Mouse (Mus musculus): ENCODE data around the gene Gm10644. TPM values are rescaled to one million over a fixed set of nuclear protein-coding genes. Genes with fewer than 3 reads are reported as not detected.

Gene Gm10644
- total RNA-seq, 4 experiments from 2014 or later = 0.22 to 1.1 (median 0.66) TPM

GRCm38 (mm10) chr8:83980845-83981244, 25.8 kb upstream of the Gm10644 start:
- DNase-seq (ENCODE audit: low spot score in 2 of 2) = no peak

DNA sequence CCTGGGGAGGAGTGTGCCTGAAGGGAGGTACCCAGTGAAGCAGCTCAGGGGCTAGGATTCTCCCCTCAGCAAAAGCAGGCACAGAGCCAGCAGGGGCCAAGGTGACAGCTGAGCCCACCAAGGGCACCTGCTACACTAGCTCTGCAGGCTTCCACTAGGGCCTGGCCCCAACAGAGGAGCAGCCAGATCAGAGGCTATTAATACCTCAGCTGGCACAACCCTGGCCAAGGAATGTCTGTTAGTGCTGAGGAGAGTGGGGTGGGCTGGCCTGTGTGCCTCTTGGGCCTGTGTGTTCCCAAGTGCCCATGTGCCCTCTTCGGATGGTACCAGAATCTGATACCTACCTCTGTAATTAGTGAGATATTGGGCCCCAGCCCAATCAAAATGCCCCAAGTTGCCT, 25.2 kb upstream of the Gm10644 start:
- no peak for DNase-seq (ENCODE audit: low spot score in 2 of 2)

- DNase-seq (ENCODE audit: low spot score in 2 of 2) = no peak
These were observed 23.2 kb upstream of the Gm10644 start for GRCm38 (mm10) chr8:83978200-83978599.

DNA sequence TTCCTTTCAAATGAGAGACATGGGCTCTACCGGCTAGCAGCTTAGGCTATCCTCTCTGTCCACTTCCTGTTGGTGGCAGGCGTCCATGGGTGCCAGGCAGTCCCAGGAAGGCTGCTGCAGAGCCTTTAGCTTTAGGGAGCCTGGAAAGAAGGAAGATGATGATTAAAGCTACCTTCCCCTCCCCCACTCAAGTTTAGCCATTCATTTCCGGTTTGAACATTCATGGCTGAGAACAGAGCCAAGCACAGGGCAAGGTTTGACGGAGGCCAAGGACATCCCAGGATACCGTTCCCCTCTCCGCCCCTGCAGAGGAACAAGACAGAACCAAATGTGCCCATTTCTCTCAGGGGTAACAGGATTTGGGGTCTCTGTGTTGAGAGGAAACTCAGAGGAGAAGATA, 22.6 kb upstream of the Gm10644 start:
- no peak for DNase-seq (ENCODE audit: low spot score in 2 of 2)

- DNase-seq (ENCODE audit: low spot score in 2 of 2) = no peak
These were observed 21.9 kb upstream of the Gm10644 start for GRCm38 (mm10) chr8:83976779-83977350.

- DNase-seq (ENCODE audit: low spot score in 2 of 2) = no peak
These were observed 21.2 kb upstream of the Gm10644 start for GRCm38 (mm10) chr8:83976101-83976630.

DNA sequence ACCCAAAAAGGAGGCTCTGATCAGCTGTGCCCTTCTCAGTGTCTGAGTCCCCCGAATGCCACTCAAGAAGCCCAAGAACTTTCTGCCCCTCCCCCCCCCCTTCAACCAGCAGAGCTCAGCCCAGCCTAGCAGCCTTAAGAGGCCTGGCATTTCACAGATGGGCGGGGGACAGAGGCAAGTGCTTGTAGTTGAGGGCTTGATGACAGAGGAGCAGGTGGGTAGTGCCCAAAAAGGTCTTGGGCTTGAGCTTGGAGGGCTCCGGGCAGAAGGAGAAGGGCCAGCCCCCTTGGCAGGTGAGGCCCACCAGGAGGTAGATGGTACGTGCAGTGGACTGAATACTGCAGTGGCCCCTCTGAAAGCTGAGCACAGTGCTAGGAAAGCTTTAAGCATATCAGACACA, 19.5 kb upstream of the Gm10644 start:
- DNase-seq (ENCODE audit: low spot score in 2 of 2) = no peak

DNA sequence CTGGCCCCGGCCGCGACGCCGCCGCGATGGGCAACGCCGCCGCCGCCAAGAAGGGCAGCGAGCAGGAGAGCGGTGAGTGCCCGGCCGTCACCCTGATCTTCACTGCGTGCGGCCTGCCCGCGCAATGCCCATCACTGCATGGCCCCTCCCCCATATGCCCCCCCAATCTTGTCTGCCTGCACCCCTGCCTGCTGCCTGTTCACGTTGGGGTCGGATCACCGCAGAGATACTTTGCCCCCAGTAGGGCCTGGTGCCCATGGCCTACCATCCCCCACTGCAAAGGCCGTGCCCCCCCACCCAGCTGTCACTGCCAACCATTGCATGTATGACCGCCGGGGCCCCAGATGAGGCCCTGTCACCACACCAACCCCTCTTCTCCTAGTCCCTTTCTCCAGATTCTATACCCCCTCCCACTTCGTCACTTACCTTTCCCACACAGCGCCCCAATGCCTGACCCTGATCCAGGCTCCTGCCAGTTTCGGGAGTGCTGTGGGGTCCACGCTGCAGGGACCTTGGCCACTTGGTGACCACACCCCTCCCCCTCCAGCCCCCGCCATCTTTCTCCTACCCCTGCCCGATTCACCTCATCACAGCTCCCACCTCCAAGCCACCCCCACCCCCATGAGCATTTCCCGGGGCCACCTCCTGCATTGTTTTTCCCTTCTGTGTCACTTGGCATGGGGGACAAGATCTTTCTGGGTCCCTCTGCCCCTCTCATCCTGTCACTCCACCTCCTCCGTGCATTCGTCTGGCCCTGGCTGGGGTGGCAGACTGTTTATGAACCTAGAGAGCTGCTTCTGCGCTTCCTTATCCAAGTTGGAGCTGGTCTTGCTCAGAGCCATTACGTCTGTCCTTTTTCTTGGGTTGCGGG, 18.4 kb upstream of the Gm10644 start:
- DNase-seq (ENCODE audit: low spot score in 2 of 2) = no peak

- peak; percentile 99 for DNase-seq (ENCODE audit: low spot score in 2 of 2)
These were observed 17.4 kb upstream of the Gm10644 start, which contains the start of gene Prkaca for GRCm38 (mm10) chr8:83972150-83973120. Gene Prkaca, plus strand, starts transcription at chr8:83972993.

DNA sequence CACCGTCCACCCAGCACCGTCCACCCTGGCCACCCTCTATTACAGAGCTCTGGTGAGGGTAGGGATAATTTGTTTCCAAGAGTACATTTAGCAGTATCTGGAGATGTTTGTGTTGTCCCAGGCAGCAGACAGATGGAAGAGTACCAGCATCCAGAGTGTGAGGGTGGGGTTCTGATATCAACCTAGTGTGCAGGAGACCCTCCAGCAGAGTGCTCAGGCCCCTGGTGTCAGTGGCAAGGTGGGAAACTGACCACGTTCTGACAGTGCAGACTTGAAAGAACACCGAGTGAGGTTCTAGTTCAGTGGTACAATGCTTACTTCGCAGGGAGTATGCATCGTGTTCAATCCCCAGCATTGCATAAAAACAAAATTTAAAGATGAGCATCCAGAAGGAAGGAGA, 16.7 kb upstream of the Gm10644 start:
- no peak for DNase-seq (ENCODE audit: low spot score in 2 of 2)

GRCm38 (mm10) chr8:83971121-83971520, 16.1 kb upstream of the Gm10644 start:
- no peak for DNase-seq (ENCODE audit: low spot score in 2 of 2)

DNA sequence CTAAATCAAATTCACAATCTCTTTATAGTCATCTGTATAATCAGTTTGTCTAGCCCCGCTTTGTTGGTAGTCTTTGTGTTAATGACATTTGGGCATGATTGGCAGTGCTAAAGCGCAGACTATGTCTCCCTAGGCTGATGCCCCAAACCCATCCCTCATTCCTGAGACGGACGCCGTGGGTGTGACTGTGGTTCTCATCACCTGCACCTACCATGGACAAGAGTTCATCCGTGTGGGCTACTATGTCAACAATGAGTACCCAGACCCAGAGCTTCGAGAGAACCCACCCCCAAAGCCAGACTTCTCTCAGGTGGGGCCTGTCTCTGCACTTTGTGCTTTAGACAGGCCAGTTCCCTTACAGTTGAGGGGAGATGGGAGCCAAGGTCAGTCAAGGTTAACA, 12.7 kb upstream of the Gm10644 start:
- DNase-seq (ENCODE audit: low spot score in 2 of 2) = no peak

DNA sequence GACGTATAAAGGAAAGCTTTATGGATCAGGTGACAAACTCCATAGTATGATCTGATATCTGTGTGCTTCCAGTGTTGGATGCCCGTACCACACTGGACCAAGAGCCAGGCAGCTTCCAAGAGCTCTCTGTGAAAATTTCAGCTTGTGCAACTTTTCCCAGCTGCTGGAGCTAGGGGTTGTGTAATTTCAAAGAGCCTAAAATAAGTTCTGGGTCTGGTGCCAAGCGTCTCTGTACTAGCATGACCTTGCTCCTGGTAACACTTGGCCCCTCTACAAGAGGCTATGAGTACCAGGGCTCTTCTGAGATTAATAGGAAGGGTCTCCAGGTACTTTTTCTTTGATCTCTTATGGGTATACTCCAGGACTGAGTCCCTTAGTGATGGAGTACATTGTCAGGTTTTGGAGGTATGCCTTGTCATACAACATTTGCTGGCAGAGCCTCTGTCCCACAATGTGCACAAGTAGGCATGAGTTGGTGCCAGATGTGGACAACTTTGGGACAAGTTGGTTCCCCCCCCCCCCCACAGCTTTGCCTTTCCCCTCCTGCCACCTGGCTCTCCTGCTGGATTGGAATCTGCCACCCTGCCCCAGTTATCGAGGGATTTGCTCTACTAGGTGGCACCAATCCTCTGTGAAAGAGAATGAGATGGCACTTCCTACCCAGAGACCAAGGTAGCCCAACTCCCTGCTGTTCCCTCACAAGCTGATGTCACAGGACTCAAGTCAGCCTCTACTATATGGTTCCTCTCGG, 9.2 kb upstream of the Gm10644 start:
- DNase-seq (ENCODE audit: low spot score in 2 of 2) = no peak

- no peak for DNase-seq (ENCODE audit: low spot score in 2 of 2)
These were observed 1.8 kb upstream of the Gm10644 start for GRCm38 (mm10) chr8:83956789-83957188.

GRCm38 (mm10) chr8:83955958-83956218, 883 bp upstream of the Gm10644 start:
- no peak for DNase-seq (ENCODE audit: low spot score in 2 of 2)

DNA sequence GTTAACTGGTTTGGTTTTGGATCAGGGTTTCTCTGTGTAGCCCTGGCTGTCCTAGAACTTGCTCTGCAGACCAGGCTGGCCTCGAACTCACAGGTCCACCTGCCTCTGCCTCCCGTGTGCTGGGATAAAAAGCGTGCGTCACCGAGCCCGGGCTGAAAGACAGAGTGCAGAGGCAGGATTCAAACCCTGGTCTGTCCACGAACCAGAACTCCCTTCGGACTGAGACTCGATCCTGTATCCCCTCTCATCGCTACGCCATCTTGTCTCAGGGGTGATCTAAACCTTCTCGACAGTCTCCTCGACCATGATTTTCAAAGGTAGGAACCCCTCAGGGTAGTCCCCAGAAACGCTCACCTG, 278 bp downstream of the Gm10644 start:
- no peak for DNase-seq (ENCODE audit: low spot score in 2 of 2)

- DNase-seq (ENCODE audit: low spot score in 2 of 2) = no peak
These were observed 9.5 kb downstream of the Gm10644 start for GRCm38 (mm10) chr8:83945540-83945939.

GRCm38 (mm10) chr8:83942446-83942845, 12.6 kb downstream of the Gm10644 start:
- no peak for DNase-seq (ENCODE audit: low spot score in 2 of 2)

DNA sequence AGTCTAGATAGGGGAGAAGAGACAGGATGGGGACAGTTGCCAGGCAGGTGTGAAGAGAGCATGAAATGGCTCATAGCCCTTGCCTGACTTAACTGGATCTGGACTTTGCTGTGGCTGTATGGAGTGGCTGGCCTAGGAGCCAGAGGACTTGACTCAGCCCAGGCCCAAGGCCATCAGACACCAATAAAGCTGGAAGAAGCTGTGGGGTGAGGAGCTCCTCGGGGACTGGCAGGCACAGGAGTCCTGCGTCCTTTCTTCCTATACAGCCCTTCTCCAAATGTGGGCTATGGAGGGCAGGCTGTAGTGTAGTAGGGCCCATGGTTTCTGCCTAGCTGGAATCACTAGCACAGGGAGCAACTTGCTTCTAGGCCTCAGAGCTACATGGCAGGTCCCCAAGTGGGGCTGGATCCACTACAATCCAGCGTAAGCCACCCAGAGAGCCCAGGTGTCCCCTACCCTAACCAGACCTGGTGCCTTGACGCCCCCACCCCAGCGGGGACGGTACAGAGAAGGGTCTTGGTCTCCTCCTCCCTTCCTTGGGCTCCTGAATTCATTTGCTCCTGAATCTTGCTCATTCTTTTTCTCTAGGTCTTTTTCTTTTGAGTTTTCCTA, 13.8 kb downstream of the Gm10644 start:
- no peak for DNase-seq (ENCODE audit: low spot score in 2 of 2)

DNA sequence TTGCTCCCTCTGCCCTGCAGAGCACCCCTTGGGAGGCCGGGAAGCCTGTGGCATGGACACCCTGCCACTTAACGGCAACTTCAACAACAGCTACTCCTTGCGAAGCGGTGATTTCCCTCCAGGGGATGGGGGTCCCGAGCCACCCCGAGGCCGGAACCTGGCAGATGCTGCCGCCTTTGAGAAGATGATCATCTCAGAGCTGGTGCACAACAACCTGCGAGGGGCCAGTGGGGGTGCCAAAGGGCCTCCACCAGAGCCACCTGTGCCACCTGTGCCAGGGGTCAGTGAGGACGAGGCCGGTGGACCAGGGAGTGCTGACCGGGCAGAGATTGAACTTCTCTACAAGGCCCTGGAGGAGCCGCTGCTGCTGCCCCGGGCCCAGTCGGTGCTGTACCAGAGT, 16.7 kb downstream of the Gm10644 start:
- no peak for DNase-seq (ENCODE audit: low spot score in 2 of 2)

- no peak for DNase-seq (ENCODE audit: low spot score in 2 of 2)
These were observed 17.4 kb downstream of the Gm10644 start for GRCm38 (mm10) chr8:83937645-83938044.

All from layer of hippocampus, adult 8-10 months (tissue).